Mouse (Mus musculus): ENCODE measurements around the gene Mesd. TPM values are rescaled to one million over a fixed set of nuclear protein-coding genes. Genes with fewer than 3 reads are reported as not detected.

Mesd gene
- polyA plus RNA-seq, 1 experiment: 74.5 TPM

DNA sequence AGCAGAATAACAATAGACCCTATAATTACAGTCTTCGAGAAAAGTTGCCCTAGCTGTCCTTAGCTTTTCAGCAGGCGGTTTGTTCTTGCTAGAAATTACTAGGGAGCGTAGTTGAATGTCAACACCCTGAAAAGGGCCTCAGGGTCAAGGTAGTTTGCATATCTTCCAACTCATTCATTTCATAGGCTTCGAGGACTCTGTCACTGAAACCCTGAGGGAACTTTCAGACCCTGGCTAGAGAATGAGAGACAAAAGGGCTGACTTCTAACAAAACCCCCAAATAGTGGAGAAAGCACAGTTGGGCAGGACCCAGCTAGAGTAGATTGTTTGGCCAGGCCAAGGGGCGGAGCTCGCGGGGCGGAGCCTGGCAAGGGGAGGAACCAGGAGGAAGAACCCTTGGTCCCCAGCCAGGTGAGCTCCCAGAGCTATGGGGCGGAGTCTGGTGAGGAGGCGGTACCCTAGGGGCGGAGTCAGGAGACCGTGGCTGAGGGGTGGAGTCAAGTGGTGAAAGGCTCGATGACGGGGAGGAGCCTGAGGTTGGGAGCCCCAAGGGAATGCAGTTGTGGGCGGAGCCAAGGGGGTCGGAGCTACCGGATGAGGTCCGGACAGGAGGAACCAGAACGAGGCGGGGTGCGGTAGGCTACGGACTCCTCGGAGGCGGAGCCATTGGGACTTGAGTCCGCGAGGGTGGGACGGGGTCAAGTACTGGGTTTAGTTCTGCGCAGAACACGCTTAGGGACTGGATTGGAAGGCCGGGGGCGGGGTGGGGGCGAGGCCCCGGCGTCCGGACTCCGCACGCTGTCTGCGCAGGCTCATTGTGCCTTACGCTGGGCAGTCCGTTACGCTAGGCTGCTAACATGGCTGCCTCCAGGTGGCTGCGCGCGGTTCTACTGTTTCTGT is 7.4 kb downstream of the Mesd start:
- peak overlapping the region; percentile 79 for H3K4me3 ChIP-seq (ENCODE audit: insufficient read depth, poor library complexity, severe bottlenecking)
- H3K27me3 ChIP-seq (ENCODE audit: control insufficient read depth, insufficient read depth, insufficient read length): no peaks in the 10 kb centered on the region
- H3K79me3 ChIP-seq (ENCODE audit: low read depth): peaks cover 29% of the 10 kb centered on the region
- peaks cover 22% of the 10 kb centered on the region for H3K36me3 ChIP-seq (ENCODE audit: control insufficient read depth, insufficient read depth)
- no peak for TF ChIP-seq CEBPB (IDR thresholded peaks at IDR 0.05; ENCODE audit: low read depth)
- no peak for TF ChIP-seq MAX (IDR thresholded peaks at IDR 0.05)
- no peak for TF ChIP-seq MYOG (IDR thresholded peaks at IDR 0.05; ENCODE audit: control insufficient read depth, extremely low read depth, insufficient read length)
- TF ChIP-seq FOSL1 (IDR thresholded peaks at IDR 0.05; ENCODE audit: insufficient read depth, low read length, poor library complexity, severe bottlenecking): no peak
- no peak for TF ChIP-seq CTCF (IDR thresholded peaks at IDR 0.05; ENCODE audit: control insufficient read depth, insufficient read depth, insufficient read length)
- no peak for TF ChIP-seq USF1 (IDR thresholded peaks at IDR 0.05; ENCODE audit: low read depth)
- TF ChIP-seq MYOD1 (IDR thresholded peaks at IDR 0.05; ENCODE audit: control insufficient read depth, insufficient read length, low read depth): no peak
- peaks cover 37% of the 10 kb centered on the region for H3K79me2 ChIP-seq (ENCODE audit: control insufficient read depth, insufficient read depth)
- H3ac ChIP-seq (ENCODE audit: control insufficient read depth, insufficient read length, low read depth): peak overlapping the region; percentile 83

DNA sequence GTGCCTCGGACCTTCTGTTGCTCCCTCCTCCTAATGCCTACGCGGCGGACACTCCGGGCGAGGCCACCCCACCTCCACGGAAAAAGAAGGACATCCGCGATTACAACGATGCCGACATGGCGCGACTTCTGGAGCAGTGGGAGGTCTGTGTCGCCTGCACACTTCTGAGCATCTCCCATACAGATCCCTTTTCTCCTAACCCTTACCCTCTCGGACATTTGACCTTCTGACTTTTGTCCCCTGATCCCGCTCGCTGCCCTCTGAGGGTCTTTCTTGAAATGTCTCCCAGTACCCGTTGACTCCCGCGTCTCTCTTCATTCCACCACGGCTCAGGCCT is 8.0 kb downstream of the Mesd start:
- Histone ChIP-seq H3K27me3 (ENCODE audit: control insufficient read depth, insufficient read depth, insufficient read length) (no peaks in the 10 kb centered on the region), H3K36me3 (ENCODE audit: control insufficient read depth, insufficient read depth) (peaks cover 24% of the 10 kb centered on the region), H3K4me3 (ENCODE audit: insufficient read depth, poor library complexity, severe bottlenecking) (peak overlapping the region; percentile 79), H3K79me3 (ENCODE audit: low read depth) (peaks cover 29% of the 10 kb centered on the region), H3K79me2 (ENCODE audit: control insufficient read depth, insufficient read depth) (peaks cover 37% of the 10 kb centered on the region), H3ac (ENCODE audit: control insufficient read depth, insufficient read length, low read depth) (peak overlapping the region; percentile 83)
- TF ChIP-seq MAX (IDR thresholded peaks at IDR 0.05) (no peak), MYOG (IDR thresholded peaks at IDR 0.05; ENCODE audit: control insufficient read depth, extremely low read depth, insufficient read length) (no peak), USF1 (IDR thresholded peaks at IDR 0.05; ENCODE audit: low read depth) (no peak), FOSL1 (IDR thresholded peaks at IDR 0.05; ENCODE audit: insufficient read depth, low read length, poor library complexity, severe bottlenecking) (no peak), MYOD1 (IDR thresholded peaks at IDR 0.05; ENCODE audit: control insufficient read depth, insufficient read length, low read depth) (no peak), CEBPB (IDR thresholded peaks at IDR 0.05; ENCODE audit: low read depth) (no peak), CTCF (IDR thresholded peaks at IDR 0.05; ENCODE audit: control insufficient read depth, insufficient read depth, insufficient read length) (no peak)

- Histone ChIP-seq H3K79me2 (ENCODE audit: control insufficient read depth, insufficient read depth) (peaks cover 37% of the 10 kb centered on the region), H3K79me3 (ENCODE audit: low read depth) (peaks cover 29% of the 10 kb centered on the region), H3K36me3 (ENCODE audit: control insufficient read depth, insufficient read depth) (peaks cover 44% of the 10 kb centered on the region), H3K4me3 (ENCODE audit: insufficient read depth, poor library complexity, severe bottlenecking) (no peak overlapping the region), H3ac (ENCODE audit: control insufficient read depth, insufficient read length, low read depth) (no peak overlapping the region), H3K27me3 (ENCODE audit: control insufficient read depth, insufficient read depth, insufficient read length) (no peaks in the 10 kb centered on the region)
- TF ChIP-seq CEBPB (IDR thresholded peaks at IDR 0.05; ENCODE audit: low read depth) (no peak), MYOG (IDR thresholded peaks at IDR 0.05; ENCODE audit: control insufficient read depth, extremely low read depth, insufficient read length) (no peak), MAX (IDR thresholded peaks at IDR 0.05) (no peak), CTCF (IDR thresholded peaks at IDR 0.05; ENCODE audit: control insufficient read depth, insufficient read depth, insufficient read length) (no peak), USF1 (IDR thresholded peaks at IDR 0.05; ENCODE audit: low read depth) (no peak), FOSL1 (IDR thresholded peaks at IDR 0.05; ENCODE audit: insufficient read depth, low read length, poor library complexity, severe bottlenecking) (no peak), MYOD1 (IDR thresholded peaks at IDR 0.05; ENCODE audit: control insufficient read depth, insufficient read length, low read depth) (no peak)
Observed at GRCm38 (mm10) chr7:83894348-83894747, 10.1 kb downstream of the Mesd start.

- no peak overlapping the region for H3K4me3 ChIP-seq (ENCODE audit: insufficient read depth, poor library complexity, severe bottlenecking)
- H3ac ChIP-seq (ENCODE audit: control insufficient read depth, insufficient read length, low read depth): no peak overlapping the region
- no peak for TF ChIP-seq MAX (IDR thresholded peaks at IDR 0.05)
- no peak for TF ChIP-seq CTCF (IDR thresholded peaks at IDR 0.05; ENCODE audit: control insufficient read depth, insufficient read depth, insufficient read length)
- no peak for TF ChIP-seq MYOD1 (IDR thresholded peaks at IDR 0.05; ENCODE audit: control insufficient read depth, insufficient read length, low read depth)
- TF ChIP-seq CEBPB (IDR thresholded peaks at IDR 0.05; ENCODE audit: low read depth): no peak
- H3K36me3 ChIP-seq (ENCODE audit: control insufficient read depth, insufficient read depth): peaks cover 45% of the 10 kb centered on the region
- H3K79me3 ChIP-seq (ENCODE audit: low read depth): peaks cover 29% of the 10 kb centered on the region
- peaks cover 37% of the 10 kb centered on the region for H3K79me2 ChIP-seq (ENCODE audit: control insufficient read depth, insufficient read depth)
- H3K27me3 ChIP-seq (ENCODE audit: control insufficient read depth, insufficient read depth, insufficient read length): no peaks in the 10 kb centered on the region
Observed at GRCm38 (mm10) chr7:83896077-83896740, 11.9 kb downstream of the Mesd start.

DNA sequence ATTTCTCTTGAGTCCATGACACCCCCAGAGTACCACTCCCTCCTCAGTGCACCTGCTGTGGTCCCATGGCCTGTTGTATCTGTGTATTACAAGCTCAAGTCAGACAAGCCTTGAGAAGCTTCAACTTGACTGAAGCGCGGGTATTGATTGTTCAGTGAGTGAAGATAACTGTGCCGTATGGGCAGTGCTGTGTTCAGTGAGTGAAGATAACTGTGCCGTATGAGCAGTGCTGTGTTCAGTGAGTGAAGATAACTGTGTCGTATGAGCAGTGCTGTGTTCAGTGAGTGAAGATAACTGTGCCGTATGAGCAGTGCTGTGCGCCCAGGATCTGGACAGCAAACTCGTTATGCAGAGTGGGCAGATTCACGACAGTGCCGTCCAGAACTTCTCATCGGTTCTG is 14.0 kb downstream of the Mesd start:
- no peak overlapping the region for H3ac ChIP-seq (ENCODE audit: control insufficient read depth, insufficient read length, low read depth)
- TF ChIP-seq USF1 (IDR thresholded peaks at IDR 0.05; ENCODE audit: low read depth): no peak
- no peak for TF ChIP-seq FOSL1 (IDR thresholded peaks at IDR 0.05; ENCODE audit: insufficient read depth, low read length, poor library complexity, severe bottlenecking)
- TF ChIP-seq MYOG (IDR thresholded peaks at IDR 0.05; ENCODE audit: control insufficient read depth, extremely low read depth, insufficient read length): no peak
- TF ChIP-seq CEBPB (IDR thresholded peaks at IDR 0.05; ENCODE audit: low read depth): no peak
- TF ChIP-seq CTCF (IDR thresholded peaks at IDR 0.05; ENCODE audit: control insufficient read depth, insufficient read depth, insufficient read length): no peak
- no peak for TF ChIP-seq MAX (IDR thresholded peaks at IDR 0.05)
- TF ChIP-seq MYOD1 (IDR thresholded peaks at IDR 0.05; ENCODE audit: control insufficient read depth, insufficient read length, low read depth): no peak
- peaks cover 20% of the 10 kb centered on the region for H3K79me3 ChIP-seq (ENCODE audit: low read depth)
- peaks cover 45% of the 10 kb centered on the region for H3K36me3 ChIP-seq (ENCODE audit: control insufficient read depth, insufficient read depth)
- peaks cover 25% of the 10 kb centered on the region for H3K79me2 ChIP-seq (ENCODE audit: control insufficient read depth, insufficient read depth)
- H3K4me3 ChIP-seq (ENCODE audit: insufficient read depth, poor library complexity, severe bottlenecking): no peak overlapping the region
- no peaks in the 10 kb centered on the region for H3K27me3 ChIP-seq (ENCODE audit: control insufficient read depth, insufficient read depth, insufficient read length)
